Mouse (Mus musculus): ENCODE results near the gene Cbx7. TPM values are rescaled to one million over a fixed set of nuclear protein-coding genes. Genes with fewer than 3 reads are reported as not detected.
"Not testable (repeated sequence)": the region's sequence is repeated elsewhere in the genome, so short reads cannot be mapped to it uniquely, and the experiment has no call there.

Cbx7 gene
- total and polyA plus RNA-seq, 2 experiments from 2014 or later: 0.50 to 0.82 TPM

- H3K27ac ChIP-seq (ENCODE audit: low read depth): no peak overlapping the region
- no peaks in the 10 kb centered on the region for H3K9me3 ChIP-seq (replicated peaks; ENCODE audit: control insufficient read depth, low read length)
- DNase-seq (ENCODE audit: low spot score) (no peak), ATAC-seq (ENCODE audit: insufficient read depth, low read depth) (no peak)
- no peak overlapping the region for H3K4me2 ChIP-seq (ENCODE audit: low read depth, low read length)
- WGBS: 73% methylated on average over 7 of the region's 7 CpGs
- no peak overlapping the region for H3K4me3 ChIP-seq (ENCODE audit: low read depth, low read length)
- no peak overlapping the region for H3K9ac ChIP-seq (replicated peaks; ENCODE audit: low read depth, low read length)
- no peak for TF ChIP-seq EP300 (IDR thresholded peaks at IDR 0.05; ENCODE audit: low read depth)
- no peak for TF ChIP-seq CTCF (IDR thresholded peaks at IDR 0.05; ENCODE audit: low read depth)
- H3K4me1 ChIP-seq (ENCODE audit: control insufficient read depth, insufficient read depth): no peaks in the 10 kb centered on the region
- peaks cover 17% of the 10 kb centered on the region for H3K36me3 ChIP-seq (replicated peaks; ENCODE audit: control insufficient read depth, insufficient read depth, low read length)
- H3K27me3 ChIP-seq (ENCODE audit: control insufficient read depth, insufficient read depth, low read length): no peaks in the 10 kb centered on the region
These were observed 70.2 kb downstream of the Cbx7 start for GRCm38 (mm10) chr15:79900751-79901150.

- Histone ChIP-seq H3K9ac (replicated peaks; ENCODE audit: low read depth, low read length) (no peak overlapping the region), H3K27ac (ENCODE audit: low read depth) (no peak overlapping the region), H3K4me3 (ENCODE audit: low read depth, low read length) (no peak overlapping the region), H3K4me1 (ENCODE audit: control insufficient read depth, insufficient read depth) (no peaks in the 10 kb centered on the region), H3K27me3 (ENCODE audit: control insufficient read depth, insufficient read depth, low read length) (no peaks in the 10 kb centered on the region), H3K9me3 (replicated peaks; ENCODE audit: control insufficient read depth, low read length) (no peaks in the 10 kb centered on the region), H3K4me2 (ENCODE audit: low read depth, low read length) (no peak overlapping the region), H3K36me3 (replicated peaks; ENCODE audit: control insufficient read depth, insufficient read depth, low read length) (peaks cover 17% of the 10 kb centered on the region; the same call in 1 of the 2 replicates)
- TF ChIP-seq EP300 (IDR thresholded peaks at IDR 0.05; ENCODE audit: low read depth) (no peak), CTCF (IDR thresholded peaks at IDR 0.05; ENCODE audit: low read depth) (no peak)
- ATAC-seq (ENCODE audit: insufficient read depth, low read depth) (no peak), DNase-seq (ENCODE audit: low spot score) (no peak)
- WGBS: 80% methylated on average over 6 of the region's 6 CpGs
These were observed 71.0 kb downstream of the Cbx7 start for GRCm38 (mm10) chr15:79899828-79900510.

- Histone ChIP-seq H3K9me3 (replicated peaks; ENCODE audit: control insufficient read depth, low read length) (no peaks in the 10 kb centered on the region), H3K36me3 (replicated peaks; ENCODE audit: control insufficient read depth, insufficient read depth, low read length) (peaks cover 17% of the 10 kb centered on the region; the same call in 1 of the 2 replicates), H3K27ac (ENCODE audit: low read depth) (no peak overlapping the region), H3K27me3 (ENCODE audit: control insufficient read depth, insufficient read depth, low read length) (no peaks in the 10 kb centered on the region), H3K4me2 (ENCODE audit: low read depth, low read length) (no peak overlapping the region), H3K4me1 (ENCODE audit: control insufficient read depth, insufficient read depth) (no peaks in the 10 kb centered on the region), H3K9ac (replicated peaks; ENCODE audit: low read depth, low read length) (no peak overlapping the region), H3K4me3 (ENCODE audit: low read depth, low read length) (no peak overlapping the region)
- DNase-seq (ENCODE audit: low spot score) (no peak), ATAC-seq (ENCODE audit: insufficient read depth, low read depth) (no peak)
- 87% methylated on average over 5 of the region's 5 CpGs for WGBS
- no peak for TF ChIP-seq EP300 (IDR thresholded peaks at IDR 0.05; ENCODE audit: low read depth)
- TF ChIP-seq CTCF (IDR thresholded peaks at IDR 0.05; ENCODE audit: low read depth): no peak
These were observed 71.9 kb downstream of the Cbx7 start for GRCm38 (mm10) chr15:79898988-79899387.

GRCm38 (mm10) chr15:79896080-79896725 is 74.7 kb downstream of the Cbx7 start:
- H3K4me2 ChIP-seq (ENCODE audit: low read depth, low read length): no peak overlapping the region
- TF ChIP-seq CTCF (IDR thresholded peaks at IDR 0.05; ENCODE audit: low read depth) (no peak), EP300 (IDR thresholded peaks at IDR 0.05; ENCODE audit: low read depth) (no peak)
- 66% methylated on average over 9 of the region's 9 CpGs for WGBS
- 0 out of 2 replicates have a peak, but pooled peaks cover 5% of the 10 kb centered on the region for H3K4me1 ChIP-seq (ENCODE audit: control insufficient read depth, insufficient read depth)
- H3K27me3 ChIP-seq (ENCODE audit: control insufficient read depth, insufficient read depth, low read length): no peaks in the 10 kb centered on the region
- DNase-seq (ENCODE audit: low spot score) (no peak), ATAC-seq (ENCODE audit: insufficient read depth, low read depth) (no peak)
- no peak overlapping the region for H3K27ac ChIP-seq (ENCODE audit: low read depth)
- no peaks in the 10 kb centered on the region for H3K9me3 ChIP-seq (replicated peaks; ENCODE audit: control insufficient read depth, low read length)
- peaks cover 17% of the 10 kb centered on the region; the same call in 1 of the 2 replicates for H3K36me3 ChIP-seq (replicated peaks; ENCODE audit: control insufficient read depth, insufficient read depth, low read length)
- H3K9ac ChIP-seq (replicated peaks; ENCODE audit: low read depth, low read length): no peak overlapping the region
- H3K4me3 ChIP-seq (ENCODE audit: low read depth, low read length): no peak overlapping the region

GRCm38 (mm10) chr15:79895221-79896079 is 75.5 kb downstream of the Cbx7 start:
- peak overlapping the region; percentile 30; the same call in 1 of the 2 replicates for H3K4me2 ChIP-seq (ENCODE audit: low read depth, low read length)
- H3K9me3 ChIP-seq (replicated peaks; ENCODE audit: control insufficient read depth, low read length); H3K9ac ChIP-seq (replicated peaks; ENCODE audit: low read depth, low read length); H3K4me1 ChIP-seq (ENCODE audit: control insufficient read depth, insufficient read depth); DNase-seq (ENCODE audit: low spot score); H3K27me3 ChIP-seq (ENCODE audit: control insufficient read depth, insufficient read depth, low read length); ATAC-seq (ENCODE audit: insufficient read depth, low read depth); H3K4me3 ChIP-seq (ENCODE audit: low read depth, low read length): not testable (repeated sequence)
- peaks cover 17% of the 10 kb centered on the region; the same call in 1 of the 2 replicates for H3K36me3 ChIP-seq (replicated peaks; ENCODE audit: control insufficient read depth, insufficient read depth, low read length)
- 71% methylated on average over 10 of the region's 23 CpGs for WGBS
- peak overlapping the region; percentile 30; the same call in 1 of the 2 replicates for H3K27ac ChIP-seq (ENCODE audit: low read depth)
